Mouse (Mus musculus) forebrain, embryonic 11.5 days (tissue): ENCODE results near the gene Hdac9. TPM values are rescaled to one million over a fixed set of nuclear protein-coding genes. Genes with fewer than 3 reads are reported as not detected.

Experiments used
- ATAC-seq: fragments of 200-750 bp; cut with Nextera tagmentation; replicated peaks from 2 replicates; pipeline ENCODE4 v1.8.0; 2017; ENCODE audit warnings: moderate TSS enrichment; ENCODE audit not compliant: low FRiP score
- DNase-seq: peaks from one replicate; pipeline ENCODE4 v3.0.0-alpha.2; 2017; ENCODE audit warnings: low spot score
- H3K27ac ChIP-seq: fragments of 300-500 bp; sonication (generic); 2 replicates; pipeline ENCODE4 v1.5.1; 2014; ENCODE audit warnings: low read depth, low read length
- H3K27me3 ChIP-seq: fragments of 300-500 bp; sonication (generic); 2 replicates; pipeline ENCODE4 v1.6.1; 2014; ENCODE audit warnings: mild to moderate bottlenecking, low read length, mixed read lengths; ENCODE audit not compliant: control insufficient read depth, insufficient read depth
- H3K36me3 ChIP-seq: fragments of 300-500 bp; sonication (generic); 2 replicates; pipeline ENCODE4 v1.6.1; 2014; ENCODE audit warnings: mild to moderate bottlenecking, low read length, moderate library complexity, mixed read lengths; ENCODE audit not compliant: control insufficient read depth, insufficient read depth
- H3K4me1 ChIP-seq: fragments of 300-500 bp; sonication (generic); replicated peaks from 2 replicates; pipeline ENCODE4 v1.6.1; 2014; ENCODE audit warnings: low read length, mixed read lengths; ENCODE audit not compliant: control insufficient read depth, insufficient read depth
- H3K4me2 ChIP-seq: fragments of 300-500 bp; sonication (generic); 2 replicates; pipeline ENCODE4 v1.6.1; 2014; ENCODE audit warnings: low read depth, mild to moderate bottlenecking, low read length, moderate library complexity, mixed read lengths; ENCODE audit not compliant: severe bottlenecking
- H3K4me3 ChIP-seq: fragments of 300-500 bp; sonication (generic); 2 replicates; pipeline ENCODE4 v1.5.1; 2014; ENCODE audit warnings: low read depth, low read length
- H3K9ac ChIP-seq: fragments of 300-500 bp; sonication (generic); 2 replicates; pipeline ENCODE4 v1.6.1; 2014; ENCODE audit warnings: low read length
- H3K9me3 ChIP-seq: fragments of 300-500 bp; sonication (generic); 2 replicates; pipeline ENCODE4 v1.6.1; 2016; ENCODE audit warnings: low read length, mixed read lengths; ENCODE audit not compliant: control insufficient read depth
- WGBS: fragments of 180-500 bp; shearing (Covaris S2); extraction: QIAGEN DNeasy Blood & Tissue Kit; methylation state at CpG from one replicate; pipeline ENCODE4 v1.1.7; 2014; 5-methylcytosine and 5-hydroxymethylcytosine counted together
- polyA plus RNA-seq: library from polyadenylated mRNA; unstranded; fragments of >200 nt; fragmentation: Nextera tagmentation; extraction: Ambion mirVana; gene quantifications from 2 replicates; pipeline ENCODE4 v1.2.1, GENCODE M21; 2014

The Hdac9 gene
- polyA plus RNA-seq, 1 experiment from 2014 or later = 9.6 TPM

DNA sequence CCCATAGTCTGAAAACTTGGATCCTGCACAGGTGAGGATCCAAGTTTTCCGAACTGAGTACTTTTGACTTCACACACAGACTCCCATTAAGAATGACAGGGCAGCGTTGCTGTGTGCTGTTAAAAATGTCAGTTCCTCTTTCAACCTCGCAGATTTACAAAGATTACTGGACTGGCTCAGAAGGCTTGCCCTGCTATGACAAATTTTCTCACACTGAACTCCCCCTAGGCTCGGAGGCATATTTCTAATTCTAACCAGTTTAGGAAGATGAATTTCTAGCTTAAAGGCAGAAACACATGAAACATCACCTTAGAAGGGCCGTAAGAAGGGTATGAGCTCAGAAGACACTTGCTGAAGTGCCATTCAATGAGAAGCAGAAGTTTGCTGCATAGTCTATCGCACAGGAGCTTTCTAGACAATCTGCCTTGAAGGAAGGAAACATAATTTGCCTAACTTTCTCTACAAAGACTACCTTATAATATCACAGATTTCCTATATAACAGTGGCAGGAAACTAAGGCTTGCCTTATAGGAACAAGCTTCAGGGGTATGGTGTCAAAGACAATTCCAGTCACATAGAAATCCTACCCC is 137.4 kb downstream of the Hdac9 start:
- 84% methylated on average over 6 of the region's 6 CpGs for WGBS
- ATAC-seq = no peak

DNA sequence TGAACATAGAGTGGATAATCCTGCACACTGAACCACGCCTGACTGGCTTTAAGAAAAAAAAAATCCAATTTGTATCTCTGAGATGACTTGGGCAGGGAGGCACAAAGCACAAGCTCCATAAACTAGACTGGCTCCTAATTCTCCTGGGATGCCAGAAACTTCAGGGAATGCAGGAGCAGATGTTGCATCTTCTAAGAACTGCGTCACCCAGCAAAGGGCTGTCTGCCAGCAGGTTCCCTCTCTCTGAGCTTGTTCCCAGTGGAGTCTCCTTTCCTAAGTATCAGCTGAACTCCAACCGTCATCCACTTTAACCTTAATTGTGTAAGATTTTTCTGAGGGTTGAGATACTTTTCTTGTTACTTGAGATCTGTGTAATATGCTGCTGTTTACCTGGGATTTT is 140.7 kb downstream of the Hdac9 start:
- Histone ChIP-seq H3K9ac (no peak overlapping the region), H3K4me1 (no peaks in the 10 kb centered on the region), H3K4me2 (no peak overlapping the region), H3K27ac (no peak overlapping the region), H3K27me3 (no peaks in the 10 kb centered on the region), H3K9me3 (no peaks in the 10 kb centered on the region), H3K36me3 (no peaks in the 10 kb centered on the region), H3K4me3 (no peak overlapping the region)
- ATAC-seq = no peak
- WGBS = 26% methylated on average over 3 of the region's 3 CpGs
- no peak for DNase-seq

More for the DNA sequence above, 137.4 kb downstream of the Hdac9 start:
- no peak overlapping the region for H3K9ac ChIP-seq
- no peak overlapping the region for H3K4me2 ChIP-seq
- no peak for DNase-seq
- H3K4me1 ChIP-seq = no peaks in the 10 kb centered on the region
- no peak overlapping the region for H3K4me3 ChIP-seq
- no peak overlapping the region for H3K27ac ChIP-seq
- no peaks in the 10 kb centered on the region for H3K9me3 ChIP-seq
- H3K27me3 ChIP-seq = no peaks in the 10 kb centered on the region
- H3K36me3 ChIP-seq = no peaks in the 10 kb centered on the region

DNA sequence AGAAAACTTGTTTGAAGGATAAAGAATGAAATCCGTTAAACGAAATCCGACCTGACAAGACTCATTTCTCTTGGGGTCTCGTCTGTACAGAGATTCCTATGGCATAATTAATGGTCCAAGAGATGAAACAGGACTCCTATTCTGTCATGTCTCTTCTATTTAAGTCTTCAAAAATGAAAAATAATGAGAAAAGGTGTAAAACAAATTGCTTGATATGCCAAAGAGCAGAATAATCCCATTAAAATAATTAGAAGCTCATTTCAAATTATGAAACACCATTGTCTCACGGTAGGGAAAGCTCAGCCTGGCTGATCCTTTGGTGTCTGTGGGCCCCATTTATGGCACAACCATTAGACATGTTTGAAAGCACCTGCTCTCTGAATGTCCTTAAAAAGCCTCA is 142.8 kb downstream of the Hdac9 start:
- Histone ChIP-seq H3K9me3 (no peaks in the 10 kb centered on the region), H3K9ac (no peak overlapping the region), H3K27me3 (no peaks in the 10 kb centered on the region), H3K4me1 (no peaks in the 10 kb centered on the region), H3K4me3 (no peak overlapping the region), H3K4me2 (no peak overlapping the region), H3K36me3 (no peaks in the 10 kb centered on the region), H3K27ac (no peak overlapping the region)
- ATAC-seq = no peak
- DNase-seq = no peak
- 41% methylated on average over 5 of the region's 5 CpGs for WGBS

DNA sequence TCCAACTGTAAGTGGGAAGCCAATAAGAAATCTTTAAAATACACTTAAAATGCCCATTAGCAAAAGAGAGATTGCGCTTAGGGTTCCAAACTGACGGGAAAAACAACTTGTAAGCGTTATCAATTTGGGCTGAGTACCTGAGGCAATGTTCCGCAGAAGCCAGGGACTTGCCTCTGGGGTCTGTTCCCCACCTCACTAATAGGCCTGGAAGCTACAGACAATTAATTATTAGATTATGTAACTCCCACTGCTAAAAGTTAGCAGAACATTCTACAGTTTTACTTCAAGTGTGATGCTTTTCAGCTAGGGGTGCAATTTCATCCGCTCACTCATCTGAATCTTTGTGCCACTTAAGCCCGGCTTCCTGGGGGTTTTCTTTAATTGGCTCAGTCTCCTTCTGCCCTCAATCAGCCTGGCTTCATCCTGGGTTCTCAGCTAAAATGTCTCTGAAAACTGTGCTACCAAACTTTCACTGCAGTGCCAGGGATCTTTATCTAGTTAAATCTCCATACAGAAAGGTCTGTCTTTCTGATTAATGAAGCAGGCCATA is 149.6 kb downstream of the Hdac9 start:
- Histone ChIP-seq H3K4me2 (no peak overlapping the region), H3K4me3 (no peak overlapping the region), H3K9ac (no peak overlapping the region), H3K27ac (no peak overlapping the region), H3K4me1 (no peaks in the 10 kb centered on the region), H3K36me3 (no peaks in the 10 kb centered on the region), H3K27me3 (no peaks in the 10 kb centered on the region), H3K9me3 (no peaks in the 10 kb centered on the region)
- DNase-seq (no peak), ATAC-seq (no peak)
- 68% methylated on average over 6 of the region's 6 CpGs for WGBS

DNA sequence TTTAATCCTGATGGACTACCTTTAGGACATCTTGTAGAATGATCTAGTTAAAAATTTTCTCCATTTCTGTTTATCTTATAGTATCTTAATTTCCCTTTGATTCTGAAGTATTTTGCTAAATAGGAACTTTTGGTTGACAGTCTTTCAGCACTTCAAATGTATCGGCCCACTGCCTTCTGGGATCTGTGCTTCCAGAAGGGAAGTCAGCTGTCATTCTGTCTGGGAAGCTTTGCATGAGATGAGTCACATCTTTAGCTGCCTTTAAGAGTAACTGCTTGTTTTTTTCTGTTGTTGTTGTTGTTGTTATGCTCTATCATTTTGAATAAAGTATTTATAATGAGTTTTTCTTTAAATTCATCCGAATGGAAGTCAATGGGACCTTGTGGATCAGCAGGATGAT is 169.6 kb downstream of the Hdac9 start:
- no peak overlapping the region for H3K27ac ChIP-seq
- no peaks in the 10 kb centered on the region for H3K36me3 ChIP-seq
- no peak overlapping the region for H3K4me3 ChIP-seq
- H3K9me3 ChIP-seq = no peaks in the 10 kb centered on the region
- no peaks in the 10 kb centered on the region for H3K27me3 ChIP-seq
- WGBS = 78% methylated on average over 2 of the region's 2 CpGs
- no peak overlapping the region for H3K4me2 ChIP-seq
- no peak for ATAC-seq
- no peak overlapping the region for H3K9ac ChIP-seq
- DNase-seq = no peak
- H3K4me1 ChIP-seq = no peaks in the 10 kb centered on the region

DNA sequence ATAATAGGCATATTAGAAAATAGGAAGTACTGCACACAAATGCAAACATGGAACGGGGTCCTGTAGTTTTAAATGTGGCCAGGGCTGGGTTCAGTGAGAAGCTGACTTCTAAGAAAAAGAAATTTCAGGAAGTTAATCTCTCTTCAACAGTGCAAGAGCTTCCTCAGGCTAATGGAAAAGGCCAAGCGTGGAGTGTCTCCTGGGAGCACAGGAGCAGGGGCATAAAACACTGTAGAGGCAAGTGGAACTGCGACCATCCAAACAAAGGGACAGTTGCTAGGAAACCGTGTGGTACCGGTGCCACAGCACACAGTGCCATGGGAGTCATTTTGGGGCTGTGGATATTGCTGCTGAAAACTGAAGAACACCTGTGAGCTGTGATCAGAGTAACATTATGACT is 191.7 kb downstream of the Hdac9 start:
- ATAC-seq = no peak
- no peak overlapping the region for H3K27ac ChIP-seq
- no peaks in the 10 kb centered on the region for H3K9me3 ChIP-seq
- no peaks in the 10 kb centered on the region for H3K27me3 ChIP-seq
- no peak overlapping the region for H3K4me2 ChIP-seq
- no peak overlapping the region for H3K4me3 ChIP-seq
- no peak for DNase-seq
- no peak overlapping the region for H3K9ac ChIP-seq
- H3K36me3 ChIP-seq = no peaks in the 10 kb centered on the region
- H3K4me1 ChIP-seq = no peaks in the 10 kb centered on the region
- WGBS = 77% methylated on average over 5 of the region's 5 CpGs

DNA sequence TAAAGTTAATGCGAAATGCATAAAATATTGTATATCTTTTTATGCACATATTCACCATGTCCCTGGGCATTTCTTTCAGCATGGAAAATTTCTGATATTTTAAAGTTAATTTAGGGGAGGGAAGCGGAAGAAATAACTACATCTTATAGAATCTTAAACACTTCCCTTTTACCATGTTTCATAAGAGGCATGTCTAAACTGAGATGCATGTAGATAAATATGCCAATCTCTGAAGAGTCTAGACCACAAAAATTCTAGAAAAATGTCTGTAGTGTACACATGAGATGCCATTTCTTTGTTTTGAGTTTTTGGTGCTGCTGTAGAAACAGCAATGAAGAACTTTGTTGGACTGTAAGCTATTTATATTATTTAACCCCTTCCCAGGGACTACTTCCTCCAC is 192.6 kb downstream of the Hdac9 start:
- H3K9ac ChIP-seq = no peak overlapping the region
- DNase-seq = no peak
- no peaks in the 10 kb centered on the region for H3K36me3 ChIP-seq
- no peak overlapping the region for H3K27ac ChIP-seq
- H3K27me3 ChIP-seq = no peaks in the 10 kb centered on the region
- no peak overlapping the region for H3K4me2 ChIP-seq
- 93% methylated on average over 2 of the region's 2 CpGs for WGBS
- H3K4me1 ChIP-seq = no peaks in the 10 kb centered on the region
- ATAC-seq = no peak
- H3K9me3 ChIP-seq = no peaks in the 10 kb centered on the region
- H3K4me3 ChIP-seq = no peak overlapping the region

DNA sequence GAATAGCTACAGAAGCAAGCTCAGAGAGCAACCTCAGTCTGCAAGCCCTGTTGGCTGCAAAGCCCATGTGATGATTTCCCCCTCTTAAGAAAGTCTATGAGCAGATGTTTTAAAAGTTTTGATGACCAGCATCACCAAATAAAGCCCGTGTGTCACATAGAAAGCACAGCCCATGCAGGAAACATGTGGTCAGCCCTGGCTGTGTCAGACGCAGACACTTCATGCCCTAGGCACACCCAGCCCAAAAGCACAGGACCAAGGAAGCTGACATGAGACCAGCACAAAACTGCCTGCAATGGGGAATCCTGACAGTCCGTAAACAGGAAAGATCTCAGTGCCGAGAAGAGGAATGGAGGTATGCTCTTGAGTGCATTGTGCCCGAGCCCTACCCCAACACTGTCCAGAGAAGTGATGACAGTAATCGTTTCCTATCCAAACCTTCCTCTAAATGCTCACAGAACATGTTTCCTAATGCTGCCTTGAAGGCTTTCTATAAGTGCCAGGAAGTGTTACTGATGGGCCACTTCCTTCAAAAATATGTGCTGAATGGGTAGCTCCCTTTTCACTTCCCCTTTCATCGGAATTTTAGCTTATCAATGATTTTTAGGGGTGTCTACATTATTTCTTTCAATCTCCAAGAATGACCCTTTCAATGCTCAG is 193.9 kb downstream of the Hdac9 start:
- Histone ChIP-seq H3K9me3 (no peaks in the 10 kb centered on the region), H3K36me3 (no peaks in the 10 kb centered on the region), H3K4me3 (no peak overlapping the region), H3K27me3 (no peaks in the 10 kb centered on the region), H3K4me1 (no peaks in the 10 kb centered on the region), H3K4me2 (no peak overlapping the region), H3K9ac (no peak overlapping the region), H3K27ac (no peak overlapping the region)
- WGBS = 81% methylated on average over 7 of the region's 7 CpGs
- DNase-seq (no peak), ATAC-seq (no peak)

DNA sequence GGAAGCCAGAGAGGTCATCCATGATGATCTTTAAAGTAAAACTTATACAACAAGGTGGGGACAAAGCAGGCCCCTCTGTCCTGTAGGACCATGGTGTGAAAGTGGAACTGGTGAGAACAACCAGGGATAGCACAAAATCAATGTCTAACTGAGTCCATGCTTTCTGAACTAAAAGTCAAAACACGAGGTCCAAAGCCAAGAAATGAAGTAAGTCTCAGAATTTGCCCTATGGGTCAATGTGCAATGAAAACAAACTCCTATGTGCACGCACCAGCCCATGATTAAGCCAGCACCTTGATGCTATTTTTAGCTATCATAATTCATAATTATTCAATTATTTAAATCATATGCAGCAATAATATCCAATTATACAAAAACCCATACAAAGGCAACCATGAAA is 196.0 kb downstream of the Hdac9 start:
- ATAC-seq (no peak), DNase-seq (no peak)
- 74% methylated on average over 2 of the region's 2 CpGs for whole genome bisulfite sequencing
- H3K27me3 ChIP-seq = no peaks in the 10 kb centered on the region
- no peaks in the 10 kb centered on the region for H3K9me3 ChIP-seq
- H3K36me3 ChIP-seq = no peaks in the 10 kb centered on the region
- H3K4me2 ChIP-seq = no peak overlapping the region
- no peak overlapping the region for H3K27ac ChIP-seq
- no peak overlapping the region for H3K9ac ChIP-seq
- no peaks in the 10 kb centered on the region for H3K4me1 ChIP-seq
- H3K4me3 ChIP-seq = no peak overlapping the region
